Mouse (Mus musculus) limb, embryonic 11.5 days (tissue): ENCODE results near the gene Lsm2. TPM values are rescaled to one million over a fixed set of nuclear protein-coding genes. Genes with fewer than 3 reads are reported as not detected.
"Not testable (repeated sequence)": the region's sequence is repeated elsewhere in the genome, so short reads cannot be mapped to it uniquely, and the experiment has no call there.

Source experiments
- ATAC-seq: fragments of 200-750 bp; cut with Nextera tagmentation; 2 replicates; pipeline ENCODE4 v1.8.0; 2017; ENCODE audit warnings: low read depth; ENCODE audit not compliant: insufficient number of reproducible peaks, low FRiP score, low TSS enrichment
- DNase-seq: peaks from one replicate; pipeline ENCODE4 v3.0.0-alpha.2; 2015; ENCODE audit warnings: low spot score
- H3K27ac ChIP-seq: fragments of 300-500 bp; sonication (generic); replicated peaks from 2 replicates; pipeline ENCODE4 v1.5.1; 2014; ENCODE audit warnings: low read depth, mild to moderate bottlenecking, low read length
- H3K27me3 ChIP-seq: fragments of 300-500 bp; sonication (generic); 2 replicates; pipeline ENCODE4 v1.6.1; 2014; ENCODE audit warnings: mild to moderate bottlenecking, low read length, mixed read lengths; ENCODE audit not compliant: control insufficient read depth, insufficient read depth
- H3K36me3 ChIP-seq: fragments of 300-500 bp; sonication (generic); 2 replicates; pipeline ENCODE4 v1.6.1; 2014; ENCODE audit warnings: mild to moderate bottlenecking, low read length, moderate library complexity, mixed read lengths; ENCODE audit not compliant: control insufficient read depth, insufficient read depth
- H3K4me1 ChIP-seq: fragments of 300-500 bp; sonication (generic); 2 replicates; pipeline ENCODE4 v1.6.1; 2014; ENCODE audit warnings: low read length, mixed read lengths; ENCODE audit not compliant: control insufficient read depth, insufficient read depth
- H3K4me2 ChIP-seq: fragments of 300-500 bp; sonication (generic); 2 replicates; pipeline ENCODE4 v1.6.1; 2014; ENCODE audit warnings: low read depth, mild to moderate bottlenecking, moderate library complexity; ENCODE audit not compliant: severe bottlenecking
- H3K4me3 ChIP-seq: fragments of 300-500 bp; sonication (generic); 2 replicates; pipeline ENCODE4 v1.5.1; 2014; ENCODE audit warnings: low read depth, low read length
- H3K9ac ChIP-seq: fragments of 300-500 bp; sonication (generic); 2 replicates; pipeline ENCODE4 v1.6.1; 2014; ENCODE audit warnings: mild to moderate bottlenecking, low read length
- H3K9me3 ChIP-seq: fragments of 300-500 bp; sonication (generic); 2 replicates; pipeline ENCODE4 v1.6.1; 2016; ENCODE audit warnings: low read length; ENCODE audit not compliant: control insufficient read depth
- WGBS: fragments of 180-500 bp; shearing (Covaris S2); extraction: QIAGEN DNeasy Blood & Tissue Kit; methylation state at CpG from one replicate; pipeline ENCODE4 v1.1.7; 2014; 5-methylcytosine and 5-hydroxymethylcytosine counted together
- polyA plus RNA-seq: library from polyadenylated mRNA; unstranded; fragments of >200 nt; fragmentation: Nextera tagmentation; extraction: Ambion mirVana; gene quantifications from 2 replicates; pipeline ENCODE4 v1.2.1, GENCODE M21; 2014

Gene Lsm2
- polyA plus RNA-seq, 1 experiment from 2014 or later = 266 TPM

DNA sequence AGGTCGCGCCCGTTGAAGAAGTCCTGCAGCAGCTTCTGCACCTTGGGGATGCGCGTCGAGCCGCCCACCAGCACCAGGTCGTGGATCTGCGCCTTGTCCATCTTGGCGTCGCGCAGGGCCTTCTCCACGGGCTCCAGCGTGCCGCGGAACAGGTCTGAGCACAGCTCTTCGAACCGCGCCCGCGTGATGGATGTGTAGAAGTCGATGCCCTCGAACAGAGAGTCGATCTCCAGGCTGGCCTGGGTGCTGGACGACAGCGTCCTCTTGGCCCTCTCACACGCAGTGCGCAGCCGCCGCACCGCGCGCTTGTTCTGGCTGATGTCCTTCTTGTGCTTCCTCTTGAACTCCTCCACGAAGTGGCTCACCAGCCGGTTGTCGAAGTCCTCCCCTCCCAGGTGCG lies 10.8 kb upstream of the Lsm2 start:
- not testable (repeated sequence) for DNase-seq, H3K4me1 ChIP-seq, H3K9ac ChIP-seq, H3K4me2 ChIP-seq, H3K4me3 ChIP-seq, H3K27ac ChIP-seq, H3K36me3 ChIP-seq, ATAC-seq, H3K9me3 ChIP-seq
- 41% methylated on average over 17 of the region's 37 CpGs for WGBS
- H3K27me3 ChIP-seq = peaks cover 22% of the 10 kb centered on the region

DNA sequence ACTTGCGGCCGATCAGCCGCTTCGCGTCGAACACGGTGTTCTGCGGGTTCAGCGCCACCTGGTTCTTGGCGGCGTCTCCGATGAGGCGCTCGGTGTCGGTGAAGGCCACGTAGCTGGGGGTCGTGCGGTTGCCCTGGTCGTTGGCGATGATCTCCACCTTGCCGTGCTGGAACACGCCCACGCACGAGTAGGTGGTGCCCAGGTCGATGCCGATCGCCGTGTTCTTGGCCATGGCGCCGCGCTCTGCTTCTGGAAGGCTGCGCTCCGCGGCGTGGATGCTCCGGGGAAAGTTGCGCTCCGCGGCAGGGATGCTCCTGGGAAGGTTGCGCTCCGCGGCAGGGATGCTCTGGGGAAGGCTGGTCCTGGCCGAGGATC lies 10.0 kb upstream of the Lsm2 start:
- not testable (repeated sequence) for H3K4me1 ChIP-seq, DNase-seq, H3K9me3 ChIP-seq, H3K27ac ChIP-seq, H3K9ac ChIP-seq, H3K36me3 ChIP-seq
- peak; percentile 59 for ATAC-seq
- peaks cover 22% of the 10 kb centered on the region for H3K27me3 ChIP-seq
- H3K4me2 ChIP-seq = peak overlapping the region; percentile 59
- 6% methylated on average over 19 of the region's 43 CpGs for WGBS
- peak overlapping the region; percentile 20; the same call in 1 of the 2 replicates for H3K4me3 ChIP-seq

DNA sequence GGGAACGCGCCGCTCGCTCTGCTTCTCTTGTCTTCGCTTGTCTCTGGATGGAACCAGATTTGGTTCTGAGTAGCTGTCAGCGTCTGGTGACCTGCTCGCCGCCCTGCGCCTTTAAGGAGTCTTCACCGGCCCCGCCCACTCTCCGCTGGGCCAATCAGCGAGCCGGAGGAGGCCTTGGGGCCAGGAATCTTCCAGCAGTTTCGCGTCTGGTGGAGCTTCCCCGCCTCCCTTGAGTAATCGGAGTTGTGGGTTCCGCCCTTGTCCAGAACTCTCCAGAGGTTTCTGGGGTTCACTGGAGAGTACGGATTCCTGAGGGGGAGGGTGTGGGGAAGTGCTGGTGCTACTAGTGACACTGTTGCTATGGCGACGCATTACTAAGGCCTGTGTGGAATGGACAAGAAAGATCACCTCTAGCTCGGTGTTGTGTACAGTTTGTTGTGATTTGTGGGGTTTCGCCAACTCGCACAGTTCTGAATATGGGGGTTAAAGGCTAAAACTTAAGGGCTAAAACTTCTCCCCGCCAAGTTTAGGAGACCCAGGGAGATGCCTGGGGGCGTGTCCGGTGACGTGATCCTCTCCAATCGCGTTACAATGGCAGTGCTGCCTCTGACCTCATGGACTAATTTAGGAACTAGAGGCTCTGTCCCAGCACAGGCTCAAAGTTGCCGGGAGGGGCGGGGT lies 9.5 kb upstream of the Lsm2 start, which contains the start of the genes Hspa1a and Hspa1l:
Gene Hspa1a (minus strand): TSS at position 88 of the 681 bp plus-strand sequence.
Gene Hspa1l (plus strand): TSS at position 635 of the 681 bp plus-strand sequence.
- ATAC-seq = peak; percentile 87
- not testable (repeated sequence) for H3K9me3 ChIP-seq, H3K9ac ChIP-seq, H3K36me3 ChIP-seq, H3K4me1 ChIP-seq, H3K27ac ChIP-seq
- peak within 1 kb of the TSS; percentile 59 for H3K4me2 ChIP-seq
- 2% methylated on average over 30 of the region's 33 CpGs for WGBS
- DNase-seq = peak; percentile 71
- peak within 1 kb of the TSS; percentile 30 for H3K4me3 ChIP-seq
- H3K27me3 ChIP-seq = peaks cover 22% of the 10 kb centered on the region

DNA sequence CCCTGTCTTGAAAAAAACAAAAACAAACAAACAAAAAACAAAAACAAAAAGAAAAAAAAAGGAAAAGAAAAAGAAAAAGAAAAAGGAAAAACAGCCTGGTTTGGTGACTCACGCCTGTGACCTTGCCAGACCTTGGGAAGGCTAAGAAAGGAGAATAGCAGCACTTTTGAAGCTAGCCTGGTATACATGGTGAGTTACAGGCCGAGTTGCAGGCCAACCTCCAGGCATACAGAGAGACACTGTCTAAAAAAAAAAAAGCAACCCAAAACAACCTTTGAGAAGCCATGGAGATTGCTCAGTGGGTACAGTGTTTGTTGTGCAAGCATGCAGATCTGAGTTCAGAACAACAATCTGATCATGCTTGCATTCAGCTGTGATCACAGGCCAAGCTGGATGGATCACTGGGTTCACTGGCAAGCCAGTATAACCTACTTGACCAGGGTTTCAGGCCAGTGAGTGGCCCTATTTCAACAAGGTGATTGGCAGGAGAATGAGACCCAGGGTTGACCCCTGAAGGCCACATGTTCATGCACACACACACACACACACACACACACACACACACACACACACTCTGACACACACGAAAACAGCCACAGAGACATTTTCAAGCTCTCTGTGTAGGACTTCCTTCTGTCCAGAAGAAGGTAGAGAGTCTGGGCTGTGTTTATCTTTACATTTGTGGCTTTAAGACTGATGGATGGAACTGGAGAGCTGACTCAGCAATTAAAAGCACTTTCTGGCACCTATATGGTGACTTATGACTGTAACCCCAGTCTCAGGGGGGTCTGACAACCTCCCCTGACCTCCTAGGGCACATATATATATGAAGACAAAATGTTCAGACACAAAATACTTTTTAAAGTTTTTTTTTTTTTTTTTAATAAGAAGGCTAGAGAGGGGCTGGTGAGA lies 5.8 kb upstream of the Lsm2 start:
- 75% methylated on average over 3 of the region's 3 CpGs for WGBS
- Histone ChIP-seq H3K9ac (no peak overlapping the region), H3K4me2 (no peak overlapping the region), H3K4me3 (no peak overlapping the region), H3K36me3 (no peaks in the 10 kb centered on the region), H3K4me1 (peaks cover under 1% of the 10 kb centered on the region; the same call in 1 of the 2 replicates), H3K27me3 (no peaks in the 10 kb centered on the region), H3K9me3 (no peaks in the 10 kb centered on the region), H3K27ac (no peak overlapping the region)
- ATAC-seq (no peak), DNase-seq (no peak)

DNA sequence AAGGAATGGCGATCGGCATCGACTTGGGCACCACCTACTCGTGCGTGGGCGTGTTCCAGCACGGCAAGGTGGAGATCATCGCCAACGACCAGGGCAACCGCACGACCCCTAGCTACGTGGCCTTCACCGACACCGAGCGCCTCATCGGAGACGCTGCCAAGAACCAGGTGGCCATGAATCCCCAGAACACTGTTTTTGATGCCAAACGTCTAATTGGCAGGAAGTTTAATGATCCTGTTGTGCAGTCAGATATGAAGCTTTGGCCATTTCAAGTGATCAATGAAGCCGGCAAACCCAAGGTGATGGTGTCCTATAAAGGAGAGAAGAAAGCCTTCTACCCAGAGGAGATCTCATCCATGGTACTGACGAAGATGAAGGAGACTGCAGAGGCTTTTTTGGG lies 4.7 kb upstream of the Lsm2 start:
- Histone ChIP-seq H3K4me3 (no peak overlapping the region), H3K27me3 (no peaks in the 10 kb centered on the region), H3K27ac (no peak overlapping the region), H3K9me3 (no peaks in the 10 kb centered on the region), H3K4me1 (peaks cover 2% of the 10 kb centered on the region; the same call in 1 of the 2 replicates), H3K9ac (no peak overlapping the region), H3K36me3 (no peaks in the 10 kb centered on the region), H3K4me2 (no peak overlapping the region)
- 95% methylated on average over 20 of the region's 20 CpGs for WGBS
- ATAC-seq (no peak), DNase-seq (no peak)

DNA sequence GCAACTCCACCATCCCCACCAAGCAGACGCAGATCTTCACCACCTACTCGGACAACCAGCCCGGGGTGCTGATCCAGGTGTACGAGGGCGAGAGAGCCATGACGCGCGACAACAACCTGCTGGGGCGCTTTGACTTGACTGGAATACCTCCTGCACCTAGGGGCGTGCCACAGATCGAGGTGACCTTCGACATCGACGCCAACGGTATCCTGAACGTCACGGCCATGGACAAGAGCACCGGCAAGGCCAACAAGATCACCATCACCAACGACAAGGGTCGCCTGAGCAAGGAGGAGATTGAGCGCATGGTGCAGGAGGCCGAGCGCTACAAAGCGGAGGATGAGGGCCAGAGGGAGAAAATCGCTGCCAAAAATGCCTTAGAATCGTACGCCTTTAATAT lies 3.4 kb upstream of the Lsm2 start:
- DNase-seq = no peak
- Histone ChIP-seq H3K27me3 (no peaks in the 10 kb centered on the region), H3K9me3 (no peaks in the 10 kb centered on the region), H3K36me3 (no peaks in the 10 kb centered on the region), H3K27ac (no peak overlapping the region), H3K4me1 (peaks cover 8% of the 10 kb centered on the region), H3K4me2 (no peak overlapping the region), H3K9ac (no peak overlapping the region), H3K4me3 (no peak overlapping the region)
- no peak for ATAC-seq
- 89% methylated on average over 27 of the region's 27 CpGs for WGBS

DNA sequence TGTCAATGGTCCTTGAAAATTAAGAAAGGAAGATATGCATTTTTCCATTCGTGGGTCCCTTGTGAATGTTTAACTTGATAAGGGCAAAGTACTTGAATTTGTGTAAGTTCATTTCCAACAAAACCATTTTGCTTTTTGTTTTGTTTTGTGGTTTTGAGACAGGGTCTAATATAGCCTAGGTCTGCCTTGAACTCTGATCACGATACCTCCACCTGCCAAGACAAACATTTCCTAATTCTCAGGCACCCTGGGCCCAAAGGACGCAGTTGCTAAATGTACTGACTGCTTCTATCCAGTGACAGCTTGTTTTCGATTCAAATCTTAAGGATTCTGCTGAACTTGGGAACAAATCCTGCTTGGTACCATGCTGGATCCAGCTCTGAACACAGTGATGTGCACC lies 2.0 kb upstream of the Lsm2 start:
- no peak overlapping the region for H3K4me2 ChIP-seq
- no peak for ATAC-seq
- H3K27me3 ChIP-seq = no peaks in the 10 kb centered on the region
- H3K4me3 ChIP-seq = no peak overlapping the region
- DNase-seq = no peak
- H3K36me3 ChIP-seq = no peaks in the 10 kb centered on the region
- H3K27ac ChIP-seq = no peak overlapping the region
- H3K9ac ChIP-seq = no peak overlapping the region
- WGBS = 89% methylated on average over 4 of the region's 4 CpGs
- peaks cover 8% of the 10 kb centered on the region for H3K4me1 ChIP-seq
- no peaks in the 10 kb centered on the region for H3K9me3 ChIP-seq

DNA sequence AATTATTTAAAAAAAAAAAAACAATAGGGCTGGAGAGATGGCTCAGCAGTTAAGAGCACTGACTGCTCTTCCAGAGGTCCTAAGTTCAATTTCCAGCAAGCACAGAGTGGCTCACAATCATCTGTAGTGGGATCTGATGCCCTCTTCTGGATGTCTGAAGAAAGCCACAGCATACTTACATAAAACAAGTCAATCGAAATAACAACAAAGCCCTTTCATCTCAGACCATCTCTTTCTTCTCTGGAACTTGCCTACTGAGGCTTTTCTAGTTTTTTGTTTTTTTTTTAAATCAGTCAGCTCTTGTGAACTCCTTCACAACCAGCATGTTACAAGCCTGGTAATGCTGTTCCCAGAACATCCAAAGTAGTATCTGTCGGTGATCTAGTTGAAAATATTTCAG lies 1.0 kb upstream of the Lsm2 start:
- ATAC-seq = no peak
- Histone ChIP-seq H3K36me3 (peaks cover 1% of the 10 kb centered on the region; the same call in 1 of the 2 replicates), H3K27me3 (no peaks in the 10 kb centered on the region), H3K9ac (no peak overlapping the region), H3K4me2 (peak overlapping the region; percentile 81), H3K4me3 (peak overlapping the region; percentile 92), H3K9me3 (no peaks in the 10 kb centered on the region), H3K27ac (no peak overlapping the region), H3K4me1 (peaks cover 8% of the 10 kb centered on the region)
- WGBS = 23% methylated on average over 2 of the region's 2 CpGs
- no peak for DNase-seq
